Mouse (Mus musculus) embryonic fibroblast, embryonic 13.5 days (primary cell): ENCODE measurements around the gene C2cd5. TPM values are rescaled to one million over a fixed set of nuclear protein-coding genes. Genes with fewer than 3 reads are reported as not detected.

Source experiments
- H3K27ac ChIP-seq: 2 replicates; pipeline ENCODE4 v1.5.1; 2012; ENCODE audit warnings: low read length, control low read depth, inconsistent platforms; ENCODE audit not compliant: insufficient read depth
- H3K4me1 ChIP-seq: 2 replicates; pipeline ENCODE4 v1.6.1; 2011; ENCODE audit warnings: low read length; ENCODE audit not compliant: control insufficient read depth, insufficient read depth
- H3K4me3 ChIP-seq: 2 replicates; pipeline ENCODE4 v1.5.1; 2011; ENCODE audit warnings: mild to moderate bottlenecking, control low read depth, low read length; ENCODE audit not compliant: insufficient read depth
- CTCF ChIP-seq: IDR thresholded peaks from 2 replicates; pipeline ENCODE4 v1.5.1; 2011; ENCODE audit warnings: mild to moderate bottlenecking, control low read depth, low read length, moderate library complexity, borderline replicate concordance; ENCODE audit not compliant: insufficient read depth
- POLR2A ChIP-seq: IDR thresholded peaks from 2 replicates; pipeline ENCODE4 v1.6.1; 2011; ENCODE audit warnings: low read depth, mild to moderate bottlenecking, control low read depth, low read length, moderate library complexity
- polyA plus RNA-seq: library from polyadenylated mRNA; stranded (reverse); fragments of >200 nt; gene quantifications from 2 replicates; pipeline ENCODE4 v1.2.4, GENCODE M21; 2011; ENCODE audit warnings: low read depth; ENCODE audit not compliant: missing spikeins, insufficient read length

C2cd5 gene
- polyA plus RNA-seq, 1 experiment: 13.1 TPM

GRCm38 (mm10) chr6:143103981-143104680 is 4.2 kb upstream of the C2cd5 start:
- Histone ChIP-seq H3K4me3 (no peak overlapping the region), H3K27ac (no peak overlapping the region), H3K4me1 (no peaks in the 10 kb centered on the region)
- TF ChIP-seq POLR2A: no peak
- no peak for TF ChIP-seq CTCF

GRCm38 (mm10) chr6:143100478-143101115 is 656 bp upstream of the C2cd5 start:
- H3K27ac ChIP-seq: no peak overlapping the region
- H3K4me3 ChIP-seq: peak overlapping the region; percentile 59
- TF ChIP-seq CTCF (no peak), POLR2A (no peak)
- no peaks in the 10 kb centered on the region for H3K4me1 ChIP-seq

- Histone ChIP-seq H3K27ac (peak overlapping the region; percentile 66; the same call in 1 of the 2 replicates), H3K4me3 (peak overlapping the region; percentile 59), H3K4me1 (no peaks in the 10 kb centered on the region)
- TF ChIP-seq POLR2A (no peak), CTCF (no peak)
Observed at GRCm38 (mm10) chr6:143099281-143099680, 660 bp downstream of the C2cd5 start.

- no peak overlapping the region for H3K4me3 ChIP-seq
- TF ChIP-seq POLR2A (no peak), CTCF (no peak)
- no peak overlapping the region for H3K27ac ChIP-seq
- no peaks in the 10 kb centered on the region for H3K4me1 ChIP-seq
Observed at GRCm38 (mm10) chr6:143095126-143095525, 4.8 kb downstream of the C2cd5 start.

GRCm38 (mm10) chr6:143092856-143093255 is 7.1 kb downstream of the C2cd5 start:
- TF ChIP-seq CTCF: no peak
- no peak for TF ChIP-seq POLR2A
- H3K4me3 ChIP-seq: no peak overlapping the region
- H3K27ac ChIP-seq: no peak overlapping the region
- H3K4me1 ChIP-seq: no peaks in the 10 kb centered on the region

GRCm38 (mm10) chr6:143091076-143091475 is 8.9 kb downstream of the C2cd5 start:
- no peak for TF ChIP-seq CTCF
- TF ChIP-seq POLR2A: no peak
- Histone ChIP-seq H3K27ac (no peak overlapping the region), H3K4me1 (no peaks in the 10 kb centered on the region), H3K4me3 (no peak overlapping the region)

- no peak for TF ChIP-seq CTCF
- TF ChIP-seq POLR2A: no peak
- Histone ChIP-seq H3K4me1 (no peaks in the 10 kb centered on the region), H3K27ac (no peak overlapping the region), H3K4me3 (no peak overlapping the region)
Observed at GRCm38 (mm10) chr6:143087332-143087731, 12.6 kb downstream of the C2cd5 start.

- TF ChIP-seq POLR2A (no peak), CTCF (no peak)
- no peak overlapping the region for H3K4me3 ChIP-seq
- H3K4me1 ChIP-seq: no peaks in the 10 kb centered on the region
- H3K27ac ChIP-seq: no peak overlapping the region
Observed at GRCm38 (mm10) chr6:143085898-143086297, 14.0 kb downstream of the C2cd5 start.

- Histone ChIP-seq H3K4me1 (no peaks in the 10 kb centered on the region), H3K27ac (no peak overlapping the region), H3K4me3 (no peak overlapping the region)
- no peak for TF ChIP-seq POLR2A
- TF ChIP-seq CTCF: no peak
Observed at GRCm38 (mm10) chr6:143084314-143085025, 15.5 kb downstream of the C2cd5 start.

GRCm38 (mm10) chr6:143081479-143082106 is 18.3 kb downstream of the C2cd5 start:
- TF ChIP-seq CTCF: no peak
- TF ChIP-seq POLR2A: no peak
- H3K4me3 ChIP-seq: no peak overlapping the region
- no peaks in the 10 kb centered on the region for H3K4me1 ChIP-seq
- no peak overlapping the region for H3K27ac ChIP-seq
